Mouse (Mus musculus) right cerebral cortex, postnatal 36 days (tissue): ENCODE measurements around the gene Ablim1.

Experiments used
- DNase-seq, 2 experiments: peaks; one replicate each; pipeline ENCODE4 v3.0.0; 2022; ENCODE audit warnings: low spot score in 2 of 2, mixed read lengths in 1 of 2

Ablim1 gene

GRCm38 (mm10) chr19:57264296-57264947 is 50.3 kb downstream of the Ablim1 start:
- no peak for DNase-seq

GRCm38 (mm10) chr19:57257801-57258200 is 56.9 kb downstream of the Ablim1 start:
- DNase-seq: no peak

- no peak for DNase-seq
Measured at GRCm38 (mm10) chr19:57256666-57257065, 58.1 kb downstream of the Ablim1 start.

GRCm38 (mm10) chr19:57255157-57255556 is 59.6 kb downstream of the Ablim1 start:
- no peak for DNase-seq

GRCm38 (mm10) chr19:57252692-57253448 is 61.8 kb downstream of the Ablim1 start:
- DNase-seq: no peak

- no peak for DNase-seq
Measured at GRCm38 (mm10) chr19:57248781-57249180, 65.9 kb downstream of the Ablim1 start.

GRCm38 (mm10) chr19:57247221-57247620 is 67.5 kb downstream of the Ablim1 start:
- DNase-seq: no peak

GRCm38 (mm10) chr19:57244281-57244680 is 70.4 kb downstream of the Ablim1 start:
- no peak for DNase-seq

GRCm38 (mm10) chr19:57243606-57244005 is 71.1 kb downstream of the Ablim1 start:
- no peak for DNase-seq

- DNase-seq: no peak
Measured at GRCm38 (mm10) chr19:57243191-57243590, 71.5 kb downstream of the Ablim1 start.

- DNase-seq: no peak
Measured at GRCm38 (mm10) chr19:57241363-57242192, 73.1 kb downstream of the Ablim1 start.

- DNase-seq: no peak
Measured at GRCm38 (mm10) chr19:57240259-57240658, 74.5 kb downstream of the Ablim1 start.

GRCm38 (mm10) chr19:57239176-57239784 is 75.4 kb downstream of the Ablim1 start:
- DNase-seq: peak; percentile 77 to 84

GRCm38 (mm10) chr19:57238461-57238860 is 76.3 kb downstream of the Ablim1 start:
- peak in 1 of 2 experiments; percentile 42 for DNase-seq

- DNase-seq: no peak
Measured at GRCm38 (mm10) chr19:57237534-57237933, 77.2 kb downstream of the Ablim1 start.

- DNase-seq: peak; percentile 33 to 70
Measured at GRCm38 (mm10) chr19:57236647-57237046, 78.1 kb downstream of the Ablim1 start.

- DNase-seq: no peak
Measured at GRCm38 (mm10) chr19:57235931-57236330, 78.8 kb downstream of the Ablim1 start.

- DNase-seq: no peak
Measured at GRCm38 (mm10) chr19:57230996-57231395, 83.7 kb downstream of the Ablim1 start.

GRCm38 (mm10) chr19:57229161-57229560 is 85.6 kb downstream of the Ablim1 start:
- no peak for DNase-seq

- no peak for DNase-seq
Measured at GRCm38 (mm10) chr19:57228576-57228975, 86.1 kb downstream of the Ablim1 start.

GRCm38 (mm10) chr19:57224390-57224789 is 90.3 kb downstream of the Ablim1 start:
- DNase-seq: no peak

GRCm38 (mm10) chr19:57223686-57224085 is 91.0 kb downstream of the Ablim1 start:
- DNase-seq: no peak
